Mouse (Mus musculus): ENCODE measurements around the gene Nek2. TPM values are rescaled to one million over a fixed set of nuclear protein-coding genes. Genes with fewer than 3 reads are reported as not detected.

The Nek2 gene
- total RNA-seq, 4 experiments from 2014 or later, result 0.27 to 0.99 (median 0.54) TPM

GRCm38 (mm10) chr1:191856886-191857651 is 35.8 kb downstream of the Nek2 start:
- DNase-seq (ENCODE audit: low spot score in 2 of 2), result no peak

- DNase-seq (ENCODE audit: low spot score in 2 of 2), result no peak
Measured at GRCm38 (mm10) chr1:191858136-191858535, 36.9 kb downstream of the Nek2 start.

GRCm38 (mm10) chr1:191859847-191860246 is 38.6 kb downstream of the Nek2 start:
- DNase-seq (ENCODE audit: low spot score in 2 of 2), result no peak

- no peak for DNase-seq (ENCODE audit: low spot score in 2 of 2)
Measured at GRCm38 (mm10) chr1:191861247-191861646, 40.0 kb downstream of the Nek2 start.

- DNase-seq (ENCODE audit: low spot score in 2 of 2), result no peak
Measured at GRCm38 (mm10) chr1:191863833-191864550, 42.7 kb downstream of the Nek2 start.

GRCm38 (mm10) chr1:191864551-191865027 is 43.3 kb downstream of the Nek2 start:
- no peak for DNase-seq (ENCODE audit: low spot score in 2 of 2)

GRCm38 (mm10) chr1:191872076-191872710 is 50.9 kb downstream of the Nek2 start:
- DNase-seq (ENCODE audit: low spot score in 2 of 2), result no peak

- no peak for DNase-seq (ENCODE audit: low spot score in 2 of 2)
Measured at GRCm38 (mm10) chr1:191875006-191875405, 53.8 kb downstream of the Nek2 start.

- no peak for DNase-seq (ENCODE audit: low spot score in 2 of 2)
Measured at GRCm38 (mm10) chr1:191875683-191876305, 54.5 kb downstream of the Nek2 start.

GRCm38 (mm10) chr1:191877681-191878080 is 56.4 kb downstream of the Nek2 start:
- DNase-seq (ENCODE audit: low spot score in 2 of 2), result no peak

- no peak for DNase-seq (ENCODE audit: low spot score in 2 of 2)
Measured at GRCm38 (mm10) chr1:191878518-191878921, 57.3 kb downstream of the Nek2 start.

- DNase-seq (ENCODE audit: low spot score in 2 of 2), result no peak
Measured at GRCm38 (mm10) chr1:191880247-191880646, 59.0 kb downstream of the Nek2 start.

GRCm38 (mm10) chr1:191880921-191881609 is 59.8 kb downstream of the Nek2 start:
- DNase-seq (ENCODE audit: low spot score in 2 of 2), result no peak

- DNase-seq (ENCODE audit: low spot score in 2 of 2), result no peak
Measured at GRCm38 (mm10) chr1:191881663-191882062, 60.4 kb downstream of the Nek2 start.

Other genes with a start within 250 kb of the Nek2 start
- not detected for gene Dtl, start 245.9 kb upstream of the Nek2 start, total RNA-seq (2022)
- gene Ints7, start 245.8 kb upstream of the Nek2 start, total RNA-seq (2022), result 1 to 10 TPM; 4.6 to 5.9 (median 4.8) TPM
- 10 to 100 TPM; 28.5 to 36.4 (median 31.0) TPM for gene Lpgat1, start 103.6 kb upstream of the Nek2 start, total RNA-seq (2022)
- gene Slc30a1, start 85.3 kb downstream of the Nek2 start, total RNA-seq (2022), result 1 to 10 TPM; 5.4 to 8.7 (median 7.3) TPM
- gene Rd3, start 155.9 kb downstream of the Nek2 start, total RNA-seq (2022), result not detected